Mouse (Mus musculus) kidney, adult 2 months (tissue): ENCODE data around the gene P2rx3. TPM values are rescaled to one million over a fixed set of nuclear protein-coding genes. Genes with fewer than 3 reads are reported as not detected.

Experiments used
- DNase-seq: peaks from one replicate; pipeline ENCODE4 v3.0.0; 2021
- H3K27ac ChIP-seq: fragments of 200-500 bp; 2 replicates; pipeline ENCODE4 v1.5.1; 2012; ENCODE audit warnings: low read depth, low read length, control low read depth, inconsistent platforms; ENCODE audit not compliant: insufficient read depth
- H3K27me3 ChIP-seq: fragments of 200-500 bp; replicated peaks from 2 replicates; pipeline ENCODE4 v1.6.1; 2012; ENCODE audit warnings: mild to moderate bottlenecking, moderate library complexity, low read length, inconsistent platforms; ENCODE audit not compliant: control insufficient read depth, insufficient read depth
- H3K36me3 ChIP-seq: fragments of 200-500 bp; 2 replicates; pipeline ENCODE4 v1.6.1; 2012; ENCODE audit warnings: mild to moderate bottlenecking, moderate library complexity, low read length, inconsistent platforms; ENCODE audit not compliant: control insufficient read depth, insufficient read depth
- H3K4me1 ChIP-seq: fragments of 200-500 bp; 2 replicates; pipeline ENCODE4 v1.6.1; 2011; ENCODE audit warnings: low read length; ENCODE audit not compliant: control insufficient read depth, insufficient read depth
- H3K4me3 ChIP-seq: fragments of 200-500 bp; 2 replicates; pipeline ENCODE4 v1.5.1; 2011; ENCODE audit warnings: mild to moderate bottlenecking, low read depth, low read length, control low read depth; ENCODE audit not compliant: insufficient read depth
- CTCF ChIP-seq: fragments of 200-500 bp; conservative IDR thresholded peaks from 2 replicates; pipeline ENCODE4 v1.5.1; 2011; ENCODE audit warnings: low read depth, mild to moderate bottlenecking, control low read depth, low read length, moderate library complexity, mixed read lengths; ENCODE audit not compliant: insufficient read depth, insufficient read length
- POLR2A ChIP-seq: fragments of 200-500 bp; IDR thresholded peaks from one replicate; pipeline ENCODE4 v1.6.1; 2011; ENCODE audit warnings: low read depth, low read length, control low read depth
- WGBS: fragments of 180-500 bp; shearing (Covaris S2); methylation state at CpG from one replicate; pipeline ENCODE4 v1.1.7; 2018; 5-methylcytosine and 5-hydroxymethylcytosine counted together
- polyA plus RNA-seq: library from polyadenylated mRNA; depleted of rRNA; stranded (reverse); fragments of >200 nt; gene quantifications from 2 replicates; pipeline ENCODE4 v1.2.3, GENCODE M21; 2012

The P2rx3 gene
- polyA plus RNA-seq, 1 experiment, result 0.80 TPM

- H3K27ac ChIP-seq, result no peak overlapping the region
- no peak for TF ChIP-seq CTCF
- no peak for TF ChIP-seq POLR2A
- no peak overlapping the region for H3K4me3 ChIP-seq
- no peak for DNase-seq
- no peaks in the 10 kb centered on the region for H3K4me1 ChIP-seq
- H3K36me3 ChIP-seq, result no peaks in the 10 kb centered on the region
- 81% methylated on average over 2 of the region's 2 CpGs for WGBS
- H3K27me3 ChIP-seq, result no peaks in the 10 kb centered on the region
Observed at GRCm38 (mm10) chr2:85009212-85009611, 28.1 kb downstream of the P2rx3 start.

- no peak overlapping the region for H3K27ac ChIP-seq
- 26% methylated on average over 4 of the region's 4 CpGs for WGBS
- H3K4me1 ChIP-seq, result no peaks in the 10 kb centered on the region
- H3K27me3 ChIP-seq, result no peaks in the 10 kb centered on the region
- no peak for TF ChIP-seq POLR2A
- TF ChIP-seq CTCF, result no peak; the same call in 1 of the 2 replicates
- H3K36me3 ChIP-seq, result no peaks in the 10 kb centered on the region
- peak; percentile 40 for DNase-seq
- no peak overlapping the region for H3K4me3 ChIP-seq
Observed at GRCm38 (mm10) chr2:85007729-85008128, 29.5 kb downstream of the P2rx3 start.

- Histone ChIP-seq H3K4me3 (no peak overlapping the region), H3K27me3 (no peaks in the 10 kb centered on the region), H3K4me1 (no peaks in the 10 kb centered on the region), H3K36me3 (no peaks in the 10 kb centered on the region), H3K27ac (no peak overlapping the region)
- TF ChIP-seq POLR2A (no peak), CTCF (no peak)
- no peak for DNase-seq
- WGBS, result 89% methylated on average over 7 of the region's 7 CpGs
Observed at GRCm38 (mm10) chr2:85006600-85006999, 30.7 kb downstream of the P2rx3 start.

GRCm38 (mm10) chr2:85004341-85004740 is 32.9 kb downstream of the P2rx3 start:
- WGBS, result 90% methylated on average over 4 of the region's 4 CpGs

GRCm38 (mm10) chr2:85002575-85002974 is 34.7 kb downstream of the P2rx3 start:
- WGBS, result 76% methylated on average over 8 of the region's 8 CpGs
- H3K4me1 ChIP-seq, result no peaks in the 10 kb centered on the region
- no peak for DNase-seq
- H3K36me3 ChIP-seq, result no peaks in the 10 kb centered on the region
- no peak for TF ChIP-seq CTCF
- no peak for TF ChIP-seq POLR2A
- H3K27me3 ChIP-seq, result no peaks in the 10 kb centered on the region
- no peak overlapping the region for H3K4me3 ChIP-seq
- no peak overlapping the region for H3K27ac ChIP-seq

More at GRCm38 (mm10) chr2:85004341-85004740, 32.9 kb downstream of the P2rx3 start:
- no peaks in the 10 kb centered on the region for H3K4me1 ChIP-seq
- H3K36me3 ChIP-seq, result no peaks in the 10 kb centered on the region
- TF ChIP-seq POLR2A (no peak), CTCF (no peak)
- H3K27ac ChIP-seq, result no peak overlapping the region
- H3K27me3 ChIP-seq, result no peaks in the 10 kb centered on the region
- no peak overlapping the region for H3K4me3 ChIP-seq
- DNase-seq, result no peak

- Histone ChIP-seq H3K4me3 (no peak overlapping the region), H3K4me1 (no peaks in the 10 kb centered on the region), H3K27ac (peak overlapping the region; percentile 75), H3K36me3 (no peaks in the 10 kb centered on the region), H3K27me3 (no peaks in the 10 kb centered on the region)
- peak; percentile 68 for DNase-seq
- TF ChIP-seq CTCF (no peak), POLR2A (no peak)
- WGBS, result 62% methylated on average over 13 of the region's 13 CpGs
Observed at GRCm38 (mm10) chr2:85001497-85001896, 35.8 kb downstream of the P2rx3 start.

- no peak overlapping the region for H3K4me3 ChIP-seq
- TF ChIP-seq POLR2A, result no peak
- no peak for TF ChIP-seq CTCF
- no peaks in the 10 kb centered on the region for H3K36me3 ChIP-seq
- H3K27ac ChIP-seq, result peak overlapping the region; percentile 46; the same call in 1 of the 2 replicates
- 68% methylated on average over 3 of the region's 3 CpGs for WGBS
- H3K4me1 ChIP-seq, result no peaks in the 10 kb centered on the region
- no peaks in the 10 kb centered on the region for H3K27me3 ChIP-seq
- peak; percentile 44 for DNase-seq
Observed at GRCm38 (mm10) chr2:84999486-85000181, 37.6 kb downstream of the P2rx3 start.
